Mouse (Mus musculus) lung, postnatal 36 days (tissue): ENCODE measurements around the gene B3gntl1.
A peak's percentile ranks its signal among the peaks of the same experiment; 100 is the strongest.

ENCODE experiments used
- DNase-seq: peaks from one replicate; pipeline ENCODE4 v3.0.0; 2022; ENCODE audit warnings: mixed read lengths

B3gntl1 gene

GRCm38 (mm10) chr11:121672990-121673572, at the start of gene B3gntl1:
Gene B3gntl1 (minus strand): TSS chr11:121673153.
- peak; percentile 99 for DNase-seq

DNA sequence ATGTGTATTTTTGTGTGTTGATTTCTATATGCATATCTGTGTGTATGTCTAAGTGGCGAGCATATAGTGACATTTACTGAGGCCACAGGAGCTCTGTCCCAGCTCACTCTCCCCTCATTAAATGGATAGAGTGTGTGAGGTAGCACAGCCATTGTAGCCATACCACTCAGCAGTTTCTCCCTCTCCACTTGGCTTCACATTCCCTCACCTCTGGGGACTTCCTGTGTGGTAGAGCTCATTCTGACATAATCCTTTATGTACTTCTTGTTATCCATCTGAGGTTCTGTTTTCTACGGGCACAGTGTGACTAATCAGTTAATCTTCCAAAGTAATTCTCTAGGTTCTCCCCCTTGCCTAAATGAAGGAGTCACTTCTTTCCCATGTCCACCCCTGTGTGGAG, 49.5 kb upstream of the B3gntl1 start:
- no peak for DNase-seq

- peak; percentile 57 for DNase-seq
These were observed 47.8 kb upstream of the B3gntl1 start for GRCm38 (mm10) chr11:121720752-121721151.

DNA sequence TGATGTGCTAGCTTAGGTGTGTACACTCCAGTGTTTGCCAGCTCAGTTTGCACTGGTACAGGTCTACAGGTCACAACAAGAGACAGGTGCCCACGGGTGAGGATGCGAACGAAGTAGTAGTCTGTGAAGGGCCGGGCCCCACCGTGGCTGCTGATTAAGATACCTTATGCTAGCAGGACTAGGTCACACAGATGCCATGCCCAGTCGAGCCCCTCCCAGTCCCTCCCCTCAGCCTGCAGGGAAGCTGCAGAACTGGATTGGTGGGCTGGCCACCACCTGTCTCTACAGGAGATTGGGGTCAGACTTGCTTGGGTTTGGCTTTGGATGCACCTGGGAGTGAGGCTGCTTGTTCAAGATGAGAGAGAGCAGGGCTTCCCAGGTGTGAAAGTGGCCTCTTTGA, 44.8 kb upstream of the B3gntl1 start:
- DNase-seq, result peak; percentile 15

DNA sequence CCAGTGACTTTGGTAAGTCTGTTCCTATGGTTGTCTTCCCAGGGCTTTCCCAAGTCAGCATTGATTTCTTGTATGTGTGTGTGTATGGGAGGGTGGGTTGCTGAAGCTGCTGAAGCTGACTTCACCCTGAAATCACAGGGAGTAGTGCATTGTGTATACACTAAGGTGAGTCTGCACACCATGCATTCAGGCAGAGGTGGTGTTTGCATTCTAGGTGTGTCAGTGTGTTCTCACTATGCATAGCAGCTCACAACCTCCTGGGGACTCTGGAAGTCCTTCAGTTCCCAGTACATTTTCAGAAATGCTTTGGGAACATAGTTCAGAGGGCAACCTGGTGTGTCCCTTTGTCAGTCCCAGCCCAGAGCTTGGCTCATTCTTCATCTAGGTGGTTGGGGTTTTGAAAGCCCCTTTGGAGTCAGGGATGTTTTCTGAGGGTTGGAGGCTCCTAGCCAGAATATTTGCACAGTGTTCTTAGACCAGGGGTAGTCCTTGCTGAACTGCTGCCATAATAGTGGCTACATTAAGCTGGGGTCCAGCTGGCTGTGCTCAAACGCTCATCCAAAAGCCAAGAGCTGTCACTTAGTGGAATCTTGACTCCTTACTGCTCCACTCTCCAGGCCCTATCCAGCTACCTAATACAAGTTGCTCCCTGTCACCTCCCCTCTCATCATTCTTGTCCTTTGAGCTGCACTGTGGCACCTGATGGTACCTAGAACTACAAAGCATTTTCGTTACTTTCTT, 42.0 kb upstream of the B3gntl1 start:
- DNase-seq, result peak; percentile 21

DNA sequence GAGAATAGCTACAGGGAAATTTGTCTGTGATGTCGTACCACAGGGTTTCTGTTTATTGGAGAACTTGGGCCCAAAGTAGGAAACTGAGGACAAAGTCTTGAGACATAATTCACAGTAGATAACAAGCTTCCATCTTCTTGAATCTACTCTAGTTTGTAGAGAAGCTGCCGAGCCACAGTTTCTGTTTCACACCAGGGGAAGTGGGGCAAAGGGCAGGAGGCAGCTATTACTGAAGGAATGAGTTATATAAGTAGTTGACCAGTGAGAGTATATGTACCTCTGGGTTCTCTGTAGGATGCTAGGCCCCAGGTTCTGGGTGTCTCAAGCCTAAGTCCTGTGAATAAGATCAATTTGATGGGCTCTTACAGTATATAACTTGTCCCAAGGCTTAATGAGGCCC, 40.6 kb upstream of the B3gntl1 start:
- peak; percentile 38 for DNase-seq

DNA sequence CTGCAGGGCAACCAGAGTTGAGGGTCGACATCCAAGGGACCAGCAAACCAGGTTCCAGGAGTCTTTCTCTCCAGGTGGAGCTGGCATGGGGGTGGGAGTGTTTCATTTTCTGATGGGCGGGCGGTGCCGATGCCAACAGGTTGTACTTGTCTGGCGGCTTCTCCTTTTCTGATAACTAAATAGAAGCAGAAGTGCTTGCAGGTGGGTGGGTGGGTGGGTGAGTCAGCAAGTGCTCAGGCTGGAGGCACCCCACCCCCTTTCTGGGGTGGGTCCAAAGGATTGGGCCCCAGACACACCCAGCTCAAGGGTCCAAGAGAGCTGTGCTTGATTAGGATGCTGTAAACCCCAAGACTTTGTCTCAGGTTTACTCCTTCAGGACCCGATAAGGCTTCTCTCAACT, 40.0 kb upstream of the B3gntl1 start:
- DNase-seq, result peak; percentile 45

DNA sequence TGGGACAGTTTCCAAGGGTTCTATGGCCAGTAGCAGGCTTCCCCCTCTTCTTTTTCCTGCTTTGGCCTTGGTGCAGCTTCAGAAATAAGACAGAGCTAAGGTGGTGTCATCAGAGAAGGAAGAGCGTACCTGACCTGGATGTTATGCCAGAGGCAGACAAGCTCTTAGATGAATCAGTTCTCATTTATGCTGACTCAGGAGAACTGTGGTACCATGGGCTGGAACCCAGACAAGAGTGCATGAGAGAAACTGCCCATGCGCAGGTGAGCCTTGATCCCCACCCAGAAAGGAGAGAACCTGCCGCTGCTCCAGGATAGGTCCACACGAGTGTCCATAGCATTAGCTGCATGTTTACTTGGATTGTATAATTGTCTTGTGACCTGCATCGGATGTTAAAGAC, 37.3 kb upstream of the B3gntl1 start:
- DNase-seq, result no peak

GRCm38 (mm10) chr11:121709278-121709677, 36.3 kb upstream of the B3gntl1 start:
- DNase-seq, result no peak

DNA sequence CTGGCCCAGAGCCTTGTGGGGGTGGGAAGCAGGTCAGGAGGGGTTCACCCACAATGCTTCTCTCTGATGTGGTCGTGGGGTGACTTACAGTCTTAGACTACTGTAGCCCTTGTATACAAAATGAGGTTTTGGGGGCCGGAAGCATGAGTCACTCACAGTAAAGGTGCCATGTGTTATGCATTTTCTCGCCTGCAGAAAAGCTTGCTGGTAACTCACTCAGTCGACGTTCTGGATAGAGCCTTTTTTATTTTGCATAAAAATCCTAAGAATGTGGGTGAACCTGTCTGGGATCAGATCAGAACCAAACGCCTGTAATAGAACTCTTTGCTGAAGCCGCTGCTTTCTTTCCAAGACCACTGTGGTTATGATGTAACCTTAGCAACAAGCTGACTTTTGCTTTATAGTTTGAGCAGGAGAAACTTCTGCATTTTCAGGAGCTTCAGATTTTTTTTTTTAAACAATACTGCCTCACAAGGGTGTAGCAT, 33.6 kb upstream of the B3gntl1 start:
- DNase-seq, result peak; percentile 68

GRCm38 (mm10) chr11:121703619-121704215, 30.8 kb upstream of the B3gntl1 start:
- DNase-seq, result no peak

DNA sequence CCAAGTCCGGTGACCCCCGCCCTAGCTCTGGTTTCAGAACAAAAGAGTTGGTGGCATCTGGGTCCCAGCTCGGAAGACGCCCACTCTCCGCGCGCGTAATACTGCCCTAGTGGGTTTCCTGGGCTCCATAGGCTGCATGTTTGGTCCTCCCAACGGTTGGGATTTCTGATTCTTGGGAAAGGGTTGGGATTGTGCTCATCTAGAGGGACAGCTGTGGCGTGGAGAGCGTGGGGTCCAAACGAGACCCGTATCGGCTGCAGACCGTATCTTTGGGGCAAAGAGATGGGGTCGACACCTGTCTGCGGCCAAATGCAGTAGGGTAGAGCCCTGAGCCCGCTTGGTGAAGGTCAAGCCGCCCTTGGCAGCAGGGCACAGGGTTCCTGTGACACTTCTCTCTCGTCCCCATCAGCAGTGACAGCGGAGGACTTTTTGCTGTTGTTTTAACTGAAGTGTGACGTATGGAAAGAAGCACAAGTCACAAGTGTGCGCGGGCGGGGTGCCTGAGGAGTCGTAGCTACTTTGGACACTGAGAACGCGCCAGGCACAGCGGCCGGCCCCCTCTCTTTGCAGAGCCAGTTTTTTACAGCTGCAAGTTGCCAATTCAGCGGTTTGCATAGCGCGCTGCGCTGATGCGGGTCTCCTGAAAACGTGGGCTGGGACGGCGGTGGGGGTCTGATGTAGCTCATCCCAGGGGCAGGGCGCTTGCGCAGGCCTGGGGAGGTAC, 30.1 kb upstream of the B3gntl1 start:
- DNase-seq, result peak; percentile 82

DNA sequence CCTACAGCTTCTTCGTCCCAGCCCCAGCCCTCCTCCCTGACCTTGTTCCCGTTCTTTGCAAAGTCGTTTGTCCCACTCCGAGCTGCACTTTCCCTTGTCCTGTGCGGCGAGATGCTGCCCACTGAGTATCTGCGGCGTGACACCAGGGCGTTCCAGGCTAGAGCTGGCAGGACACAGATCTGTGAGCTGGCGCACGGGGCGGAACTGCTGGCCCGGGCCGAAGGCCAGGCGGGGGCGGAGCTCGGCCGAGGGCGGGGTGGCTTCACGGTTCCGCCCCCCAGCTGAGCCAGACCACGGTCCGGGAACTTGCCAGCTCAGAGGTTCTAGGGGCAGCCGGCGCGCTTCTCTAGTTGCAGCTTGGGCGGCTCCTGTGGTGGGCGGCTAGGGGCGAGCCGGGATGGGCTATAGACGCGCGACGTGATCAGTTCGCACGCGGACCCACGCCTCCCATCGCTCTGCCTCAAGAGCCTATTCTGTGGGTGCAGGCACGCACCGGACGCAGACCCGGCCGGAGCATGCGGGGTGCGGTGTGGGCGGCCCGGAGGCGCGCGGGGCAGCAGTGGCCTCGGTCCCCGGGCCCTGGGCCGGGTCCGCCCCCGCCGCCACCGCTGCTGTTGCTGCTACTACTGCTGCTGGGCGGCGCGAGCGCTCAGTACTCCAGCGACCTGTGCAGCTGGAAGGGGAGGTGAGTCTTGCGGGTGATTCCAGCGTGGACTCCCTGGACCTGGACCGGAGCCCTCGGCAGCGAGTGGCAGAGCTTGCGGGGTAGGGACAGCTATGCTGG, 29.4 kb upstream of the B3gntl1 start:
- DNase-seq, result peak; percentile 94

- DNase-seq, result no peak
These were observed 28.3 kb upstream of the B3gntl1 start, which contains the start of gene Metrnl for GRCm38 (mm10) chr11:121701244-121701643. Gene Metrnl (plus strand): TSS chr11:121701544.

- no peak for DNase-seq
These were observed 25.5 kb upstream of the B3gntl1 start for GRCm38 (mm10) chr11:121698381-121698955.

GRCm38 (mm10) chr11:121697271-121697670, 24.3 kb upstream of the B3gntl1 start:
- no peak for DNase-seq

- no peak for DNase-seq
These were observed 22.5 kb upstream of the B3gntl1 start for GRCm38 (mm10) chr11:121695304-121696064.

GRCm38 (mm10) chr11:121688024-121688423, 15.1 kb upstream of the B3gntl1 start:
- no peak for DNase-seq

GRCm38 (mm10) chr11:121686674-121687073, 13.7 kb upstream of the B3gntl1 start:
- DNase-seq, result no peak

GRCm38 (mm10) chr11:121686091-121686490, 13.1 kb upstream of the B3gntl1 start:
- no peak for DNase-seq

DNA sequence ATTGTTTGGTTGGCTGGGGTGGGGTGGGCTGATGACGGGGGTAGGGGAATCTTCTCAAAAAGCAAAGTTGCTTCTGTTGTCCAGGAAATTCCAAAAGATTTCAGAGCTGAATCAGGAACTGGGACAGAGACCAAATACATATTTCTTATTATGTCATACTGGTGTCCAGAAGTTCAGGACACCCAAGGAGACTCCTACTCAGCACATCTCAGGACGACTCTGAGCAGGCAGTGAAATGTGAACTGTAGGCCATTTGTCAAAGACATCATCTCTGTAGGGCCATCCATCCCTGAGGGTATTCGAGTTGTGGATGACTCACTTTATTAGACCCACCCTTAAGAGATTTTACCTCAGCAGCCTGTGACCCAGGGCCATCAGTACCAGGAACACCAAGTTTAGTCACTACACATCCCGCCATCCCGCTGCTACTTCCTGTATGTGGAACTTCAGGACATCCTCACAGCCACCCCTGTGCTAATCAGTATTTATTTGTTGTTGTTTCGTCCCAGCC, 12.6 kb upstream of the B3gntl1 start:
- DNase-seq, result no peak
